Mouse (Mus musculus): ENCODE results near the gene Gm49392. TPM values are rescaled to one million over a fixed set of nuclear protein-coding genes. Genes with fewer than 3 reads are reported as not detected.

Gm49392 gene
- total and polyA plus RNA-seq, 3 experiments = 0.21 to 1.6 (median 1.4) TPM

DNA sequence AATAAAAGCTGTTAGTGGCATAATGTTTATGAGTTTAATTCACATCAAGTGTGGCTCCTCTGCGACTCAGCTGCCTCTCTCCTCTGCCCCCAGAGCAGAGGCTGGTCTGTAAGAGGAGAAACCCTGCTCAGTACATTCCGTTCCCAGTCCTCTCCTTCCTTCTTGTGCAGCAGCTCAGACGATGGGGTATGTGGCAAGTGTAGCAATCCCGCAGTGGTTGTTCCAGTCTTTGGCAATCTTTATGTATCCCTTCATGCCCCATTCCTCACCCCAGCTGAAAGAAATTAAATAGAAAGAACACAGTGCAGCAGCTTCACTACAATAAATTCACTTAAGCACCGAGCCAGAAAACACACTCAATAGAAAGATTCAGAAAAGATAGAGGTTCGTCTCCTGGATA lies 54.0 kb downstream of the Gm49392 start:
- H3K79me2 ChIP-seq (replicated peaks; ENCODE audit: control insufficient read depth, insufficient read depth, low read length) = no peaks in the 10 kb centered on the region
- no peak overlapping the region for H3K4me3 ChIP-seq
- WGBS = 65% methylated on average over 6 of the region's 6 CpGs
- H3K27ac ChIP-seq = no peak overlapping the region
- DNase-seq = no peak
- H3K27me3 ChIP-seq (ENCODE audit: control insufficient read depth, insufficient read depth, low read length) = no peaks in the 10 kb centered on the region
- intact Hi-C loops (cut with DNase I) = no loop called here
- H3K4me1 ChIP-seq (ENCODE audit: control insufficient read depth, insufficient read depth, low read length) = no peaks in the 10 kb centered on the region
- H3K36me3 ChIP-seq (ENCODE audit: control insufficient read depth, insufficient read depth, low read length) = no peaks in the 10 kb centered on the region
- TF ChIP-seq POLR2A (IDR thresholded peaks at IDR 0.05; ENCODE audit: insufficient read depth, low read depth, low read length) = no peak
- no peak for TF ChIP-seq EP300 (IDR thresholded peaks at IDR 0.05; ENCODE audit: insufficient read depth, low read depth, low read length)
- no peak for TF ChIP-seq CTCF (IDR thresholded peaks at IDR 0.05)
- no peak overlapping the region for H3K9ac ChIP-seq (ENCODE audit: low read depth, low read length)

DNA sequence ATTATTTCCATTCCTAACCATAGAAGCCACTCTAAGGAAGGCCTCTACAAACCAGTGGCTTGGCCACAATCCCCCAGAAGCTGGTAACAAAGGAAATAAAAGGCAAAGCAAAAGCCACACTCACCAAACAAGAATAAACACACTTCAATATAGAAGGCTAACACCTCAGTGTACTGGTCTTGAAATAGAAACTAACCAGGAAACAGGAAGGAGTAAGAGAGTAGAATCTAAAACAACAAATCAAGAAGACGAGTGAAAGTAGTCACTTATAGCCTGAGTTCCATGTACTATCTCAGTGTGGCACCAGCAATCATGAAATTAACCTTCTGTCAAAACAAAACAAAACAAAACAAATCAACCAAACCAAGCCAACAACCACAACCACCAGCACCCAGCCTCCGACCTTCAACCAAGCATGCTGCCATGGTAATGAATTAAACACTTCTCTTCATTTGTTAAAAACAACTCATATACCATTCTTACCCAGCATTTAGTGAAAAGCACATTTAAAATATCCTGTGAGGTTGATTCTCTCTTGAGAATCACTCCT lies 57.3 kb downstream of the Gm49392 start:
- intact Hi-C loops (cut with DNase I) = no loop called here

DNA sequence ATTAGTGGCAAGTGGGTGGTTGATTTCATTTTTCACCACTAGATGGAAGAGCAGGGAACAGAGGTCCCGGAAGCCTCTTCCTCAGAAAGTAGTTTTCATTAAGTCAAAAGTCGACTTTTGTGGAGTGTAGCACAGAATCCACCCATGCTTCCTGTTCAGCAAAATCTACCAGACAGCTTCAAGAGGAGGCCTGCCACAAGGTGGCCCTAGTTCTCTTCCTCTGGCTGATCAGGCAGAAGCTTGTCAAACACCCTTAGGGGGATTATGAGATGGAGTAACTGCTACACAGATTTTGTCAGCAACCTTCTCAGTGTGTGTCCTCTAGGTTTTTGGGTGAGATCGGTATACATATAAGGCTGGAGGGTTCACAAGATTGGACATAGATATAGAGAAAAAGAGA lies 70.6 kb downstream of the Gm49392 start:
- peak; percentile 45 to 51 for DNase-seq
- Histone ChIP-seq H3K4me3 (no peak overlapping the region), H3K9ac (ENCODE audit: low read depth, low read length) (no peak overlapping the region), H3K79me2 (replicated peaks; ENCODE audit: control insufficient read depth, insufficient read depth, low read length) (no peaks in the 10 kb centered on the region), H3K27me3 (ENCODE audit: control insufficient read depth, insufficient read depth, low read length) (no peaks in the 10 kb centered on the region), H3K4me1 (ENCODE audit: control insufficient read depth, insufficient read depth, low read length) (no peaks in the 10 kb centered on the region), H3K36me3 (ENCODE audit: control insufficient read depth, insufficient read depth, low read length) (no peaks in the 10 kb centered on the region), H3K27ac (no peak overlapping the region)
- TF ChIP-seq CTCF (IDR thresholded peaks at IDR 0.05) (peak; percentile 79), POLR2A (IDR thresholded peaks at IDR 0.05; ENCODE audit: insufficient read depth, low read depth, low read length) (no peak), EP300 (IDR thresholded peaks at IDR 0.05; ENCODE audit: insufficient read depth, low read depth, low read length) (peak; percentile 44; the same call in 1 of the 2 replicates)
- intact Hi-C loops (cut with DNase I) = loop anchor here (2.0 to 5.0 kb wide), 2 partner anchors 71 to 131 kb away; partner anchors contain the start of genes Ctla2b and Gm49392
- 31% methylated on average over 3 of the region's 3 CpGs for WGBS

More for the DNA sequence above, 57.3 kb downstream of the Gm49392 start:
- no peaks in the 10 kb centered on the region for H3K27me3 ChIP-seq (ENCODE audit: control insufficient read depth, insufficient read depth, low read length)
- no peaks in the 10 kb centered on the region for H3K79me2 ChIP-seq (replicated peaks; ENCODE audit: control insufficient read depth, insufficient read depth, low read length)
- DNase-seq = no peak
- 49% methylated on average over 2 of the region's 2 CpGs for WGBS
- H3K4me1 ChIP-seq (ENCODE audit: control insufficient read depth, insufficient read depth, low read length) = no peaks in the 10 kb centered on the region
- TF ChIP-seq CTCF (IDR thresholded peaks at IDR 0.05) = no peak
- no peak for TF ChIP-seq EP300 (IDR thresholded peaks at IDR 0.05; ENCODE audit: insufficient read depth, low read depth, low read length)
- no peak for TF ChIP-seq POLR2A (IDR thresholded peaks at IDR 0.05; ENCODE audit: insufficient read depth, low read depth, low read length)
- no peaks in the 10 kb centered on the region for H3K36me3 ChIP-seq (ENCODE audit: control insufficient read depth, insufficient read depth, low read length)
- no peak overlapping the region for H3K4me3 ChIP-seq
- H3K9ac ChIP-seq (ENCODE audit: low read depth, low read length) = no peak overlapping the region
- H3K27ac ChIP-seq = no peak overlapping the region

DNA sequence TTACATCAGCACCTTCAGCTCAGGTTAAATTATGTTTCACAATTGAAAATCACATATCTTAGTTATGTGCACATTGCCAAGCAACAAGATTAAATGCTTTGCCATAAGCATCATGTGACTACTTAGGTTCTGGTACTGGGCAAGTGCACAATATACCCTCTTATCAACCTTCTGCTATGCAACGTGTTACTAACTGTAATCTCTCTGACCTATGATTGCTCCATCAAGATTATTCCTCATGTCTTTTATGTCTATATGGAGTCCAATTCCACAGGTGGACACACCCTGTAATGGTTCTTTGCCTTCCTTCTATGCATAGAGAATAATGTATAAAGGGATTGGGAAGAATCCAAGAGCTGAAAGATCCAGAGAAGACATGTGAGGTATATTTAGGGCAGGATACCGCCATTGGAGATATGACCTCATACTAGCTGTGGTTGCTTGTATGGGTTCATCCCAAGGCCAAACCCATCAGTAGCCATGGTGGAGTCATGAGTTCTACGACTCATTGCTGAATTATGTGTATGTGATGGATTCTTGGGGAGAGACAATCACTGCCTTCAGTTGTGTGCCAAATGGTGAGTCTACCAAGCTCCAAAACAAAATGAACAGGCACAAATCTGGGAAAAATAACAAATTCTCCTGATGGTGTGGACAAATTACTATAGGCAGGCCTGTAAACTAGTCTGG lies 76.1 kb downstream of the Gm49392 start:
- TF ChIP-seq CTCF (IDR thresholded peaks at IDR 0.05) (no peak), EP300 (IDR thresholded peaks at IDR 0.05; ENCODE audit: insufficient read depth, low read depth, low read length) (no peak), POLR2A (IDR thresholded peaks at IDR 0.05; ENCODE audit: insufficient read depth, low read depth, low read length) (no peak)
- Histone ChIP-seq H3K27me3 (ENCODE audit: control insufficient read depth, insufficient read depth, low read length) (no peaks in the 10 kb centered on the region), H3K4me3 (no peak overlapping the region), H3K36me3 (ENCODE audit: control insufficient read depth, insufficient read depth, low read length) (no peaks in the 10 kb centered on the region), H3K9ac (ENCODE audit: low read depth, low read length) (no peak overlapping the region), H3K4me1 (ENCODE audit: control insufficient read depth, insufficient read depth, low read length) (no peaks in the 10 kb centered on the region), H3K27ac (no peak overlapping the region), H3K79me2 (replicated peaks; ENCODE audit: control insufficient read depth, insufficient read depth, low read length) (no peaks in the 10 kb centered on the region)
- intact Hi-C loops (cut with DNase I) = no loop called here
- DNase-seq = no peak
- WGBS = 48% methylated on average over 3 of the region's 3 CpGs

DNA sequence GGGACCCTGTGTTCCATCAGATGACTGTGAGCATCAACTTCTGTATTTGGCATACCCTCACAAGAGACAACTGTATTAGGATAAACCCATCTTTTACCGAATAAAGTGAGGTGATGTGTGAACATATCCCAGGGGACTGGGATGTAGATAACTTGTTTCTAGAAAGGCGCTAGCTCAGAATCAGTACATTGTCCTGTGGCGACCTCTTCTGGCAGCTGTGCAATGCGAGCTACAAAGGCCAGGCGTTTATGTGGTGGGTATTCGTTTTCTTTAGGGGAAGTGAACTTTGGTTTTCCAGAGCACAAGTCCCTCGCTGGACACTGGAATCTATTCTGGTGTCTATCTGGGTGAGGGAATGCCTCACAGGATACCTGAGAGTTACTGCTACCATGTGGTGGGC lies 77.2 kb downstream of the Gm49392 start:
- H3K27me3 ChIP-seq (ENCODE audit: control insufficient read depth, insufficient read depth, low read length) = no peaks in the 10 kb centered on the region
- no peaks in the 10 kb centered on the region for H3K79me2 ChIP-seq (replicated peaks; ENCODE audit: control insufficient read depth, insufficient read depth, low read length)
- TF ChIP-seq POLR2A (IDR thresholded peaks at IDR 0.05; ENCODE audit: insufficient read depth, low read depth, low read length) (no peak), EP300 (IDR thresholded peaks at IDR 0.05; ENCODE audit: insufficient read depth, low read depth, low read length) (0 out of 2 replicates have a peak, but pooled peaks have one; percentile 36), CTCF (IDR thresholded peaks at IDR 0.05) (peak; percentile 79)
- intact Hi-C loops (cut with DNase I) = loop anchor here (1.0 kb wide), 1 partner anchor 60 kb away; no protein-coding TSS in a partner anchor
- no peak overlapping the region for H3K9ac ChIP-seq (ENCODE audit: low read depth, low read length)
- H3K4me1 ChIP-seq (ENCODE audit: control insufficient read depth, insufficient read depth, low read length) = peaks cover 2% of the 10 kb centered on the region; the same call in 1 of the 2 replicates
- peak in 1 of 2 experiments; percentile 36 for DNase-seq
- no peak overlapping the region for H3K27ac ChIP-seq
- H3K36me3 ChIP-seq (ENCODE audit: control insufficient read depth, insufficient read depth, low read length) = no peaks in the 10 kb centered on the region
- WGBS = 6% methylated on average over 7 of the region's 7 CpGs
- no peak overlapping the region for H3K4me3 ChIP-seq

DNA sequence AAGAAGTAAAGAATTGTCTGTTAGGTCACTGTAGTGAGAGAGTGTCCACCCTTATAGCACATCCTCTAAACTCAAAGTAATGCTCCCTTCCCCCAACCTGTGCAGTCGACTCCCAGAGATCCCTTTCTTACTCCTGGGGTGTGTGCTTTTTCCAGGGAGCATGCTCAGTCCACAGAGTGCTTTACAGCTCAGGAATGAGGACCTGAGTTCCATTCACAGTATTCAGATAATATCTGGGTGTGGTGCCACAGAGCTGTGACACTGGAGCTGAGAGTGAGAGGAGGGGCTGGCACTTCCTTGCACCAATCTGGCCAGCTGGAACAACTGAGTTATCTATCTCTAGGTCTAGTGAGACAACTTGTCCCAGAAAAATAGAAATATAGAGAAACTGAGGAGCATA lies 83.0 kb downstream of the Gm49392 start:
- Histone ChIP-seq H3K9ac (ENCODE audit: low read depth, low read length) (no peak overlapping the region), H3K36me3 (ENCODE audit: control insufficient read depth, insufficient read depth, low read length) (no peaks in the 10 kb centered on the region), H3K27ac (no peak overlapping the region), H3K4me1 (ENCODE audit: control insufficient read depth, insufficient read depth, low read length) (peaks cover 2% of the 10 kb centered on the region; the same call in 1 of the 2 replicates), H3K4me3 (no peak overlapping the region), H3K79me2 (replicated peaks; ENCODE audit: control insufficient read depth, insufficient read depth, low read length) (no peaks in the 10 kb centered on the region), H3K27me3 (ENCODE audit: control insufficient read depth, insufficient read depth, low read length) (no peaks in the 10 kb centered on the region)
- intact Hi-C loops (cut with DNase I) = no loop called here
- 42% methylated on average over 1 of the region's 1 CpGs for WGBS
- no peak for TF ChIP-seq EP300 (IDR thresholded peaks at IDR 0.05; ENCODE audit: insufficient read depth, low read depth, low read length)
- TF ChIP-seq CTCF (IDR thresholded peaks at IDR 0.05) = no peak
- TF ChIP-seq POLR2A (IDR thresholded peaks at IDR 0.05; ENCODE audit: insufficient read depth, low read depth, low read length) = no peak
- peak in 1 of 2 experiments; percentile 9 for DNase-seq
